Mouse (Mus musculus) frontal cortex, postnatal 25 days (tissue): Measurements from ENCODE around the gene Ccdc115.
"Not testable (repeated sequence)": the region's sequence is repeated elsewhere in the genome, so short reads cannot be mapped to it uniquely, and the experiment has no call there.

Experiments
- DNase-seq, 2 experiments: peaks; one replicate each; pipeline ENCODE4 v3.0.0; 2022; ENCODE audit warnings: low spot score in 2 of 2

Ccdc115 gene

DNA sequence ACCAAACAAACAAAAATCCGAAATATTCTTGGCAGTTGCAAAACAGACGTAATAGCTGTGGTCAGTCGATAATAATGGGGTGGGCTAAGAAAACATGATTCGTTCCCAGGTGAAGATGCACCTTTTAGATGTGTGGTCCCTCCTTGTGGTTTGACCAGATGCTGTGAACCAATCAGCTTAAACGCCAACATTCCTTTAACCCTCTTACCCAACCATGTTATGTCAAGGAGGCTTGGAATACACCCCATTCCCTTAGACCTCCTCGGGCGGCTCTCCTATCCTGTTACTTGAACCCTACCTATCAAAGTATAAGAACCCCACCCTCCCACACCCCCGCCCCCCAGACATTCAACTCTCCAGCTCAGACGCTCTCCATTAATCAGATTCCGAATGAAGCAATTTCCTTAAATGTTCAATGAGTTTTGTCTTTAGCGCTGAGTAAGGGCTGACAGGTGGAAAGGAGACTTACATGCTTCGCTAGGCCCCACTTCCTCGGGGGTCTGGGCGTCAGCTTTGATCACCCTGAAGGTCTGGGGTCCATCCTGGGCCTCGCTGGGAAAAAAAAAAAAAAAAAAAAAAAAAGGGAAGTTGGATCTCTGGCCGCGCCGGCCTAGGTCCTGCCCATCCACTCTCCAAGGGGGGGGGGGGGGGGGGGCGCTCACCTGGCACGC lies 956 bp downstream of the Ccdc115 start:
- DNase-seq: no peak

DNA sequence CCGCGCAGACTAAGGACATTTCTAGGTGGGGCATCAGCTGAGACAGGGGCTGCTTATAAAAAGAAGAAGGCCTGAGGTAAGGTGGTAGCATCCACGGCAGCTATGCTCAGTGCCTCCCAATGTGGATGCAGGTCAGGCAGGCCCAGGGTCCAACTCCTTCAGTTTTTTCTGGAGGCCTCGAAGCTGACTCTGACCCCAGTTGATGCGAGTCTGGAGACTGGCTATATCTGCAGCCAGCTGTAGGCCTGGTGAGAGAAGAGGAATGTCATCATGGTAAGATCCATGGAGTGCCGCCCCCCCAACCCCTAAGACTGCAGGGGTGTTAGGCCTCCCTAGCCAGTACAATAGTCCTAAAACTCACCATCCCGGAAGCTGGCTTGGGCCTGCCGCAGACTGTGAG lies 2.1 kb downstream of the Ccdc115 start:
- DNase-seq: not testable (repeated sequence)

DNA sequence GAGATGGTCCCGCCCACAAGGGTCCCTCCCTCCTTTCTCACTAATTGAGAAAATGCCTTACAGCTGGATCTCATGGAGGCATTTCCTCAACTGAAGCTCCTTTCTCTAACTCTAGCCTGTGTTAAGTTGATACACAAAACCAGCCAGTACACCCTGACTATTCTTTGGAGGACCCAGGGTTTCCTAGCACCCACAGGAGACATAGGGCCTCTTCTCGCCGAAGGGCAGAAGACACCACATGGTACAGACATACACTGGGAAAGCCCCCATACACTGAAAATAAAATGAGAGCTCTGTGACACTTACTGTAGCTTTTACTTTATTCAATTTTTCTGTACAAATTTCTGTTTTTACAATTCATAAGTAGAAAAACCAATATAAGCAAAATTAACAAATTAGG lies 3.1 kb downstream of the Ccdc115 start:
- DNase-seq: no peak

DNA sequence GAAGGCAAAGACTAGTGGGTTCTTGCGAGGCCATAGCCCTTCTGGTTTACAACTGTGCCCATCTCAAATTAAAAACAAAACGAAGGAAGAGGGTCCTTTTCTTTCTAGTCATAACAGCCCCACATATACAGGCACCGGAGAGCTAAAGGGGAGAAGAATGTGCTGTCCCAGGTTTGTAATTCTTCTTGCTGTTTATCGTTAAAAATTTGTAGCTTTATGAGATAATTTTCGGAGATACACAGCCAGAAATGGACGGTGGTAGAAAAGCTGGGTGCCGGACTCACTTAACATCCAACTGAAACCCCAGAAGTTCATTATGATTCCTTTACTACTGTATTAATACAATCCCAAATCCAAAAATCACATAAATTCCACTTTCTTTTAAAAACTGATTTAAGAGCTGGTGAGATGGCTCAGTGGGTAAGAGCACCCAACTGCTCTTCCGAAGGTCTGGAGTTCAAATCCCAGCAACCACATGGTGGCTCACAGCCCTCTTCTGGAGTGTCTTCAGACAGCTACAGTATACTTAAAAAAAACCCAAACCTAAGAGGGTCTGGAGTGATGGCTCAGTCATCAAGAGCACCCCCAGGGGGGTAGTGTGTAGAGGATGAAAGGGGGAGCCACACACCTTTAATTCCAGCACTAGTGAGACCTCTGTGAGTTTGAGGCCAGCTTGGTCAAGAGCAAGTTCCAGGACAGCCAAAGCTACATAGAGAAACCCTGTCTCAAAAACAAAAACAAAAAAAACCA lies 3.9 kb downstream of the Ccdc115 start:
- DNase-seq: no peak

DNA sequence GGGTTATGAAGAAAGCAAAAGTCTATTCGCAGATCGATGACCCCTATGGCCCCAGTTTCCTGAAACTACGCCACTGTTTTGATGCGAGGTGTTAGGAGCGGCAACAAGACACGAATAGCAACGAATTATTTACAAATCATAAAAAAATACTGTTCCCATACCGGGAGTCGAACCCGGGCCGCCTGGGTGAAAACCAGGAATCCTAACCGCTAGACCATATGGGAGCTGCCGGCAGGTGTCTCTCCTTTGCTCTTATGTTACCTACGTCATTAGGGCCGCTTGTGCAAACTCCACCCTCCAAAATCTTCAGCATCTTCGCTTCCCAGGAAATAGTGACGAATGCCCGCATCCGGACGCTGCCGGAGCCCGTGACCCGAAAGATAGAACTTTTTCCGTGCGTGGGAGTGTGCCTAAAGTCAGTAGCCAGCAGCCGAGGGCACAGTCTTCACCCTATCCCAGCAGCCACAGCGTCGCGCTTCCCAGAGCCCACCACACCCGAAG lies 4.8 kb downstream of the Ccdc115 start:
- peak; percentile 92 to 95 for DNase-seq

DNA sequence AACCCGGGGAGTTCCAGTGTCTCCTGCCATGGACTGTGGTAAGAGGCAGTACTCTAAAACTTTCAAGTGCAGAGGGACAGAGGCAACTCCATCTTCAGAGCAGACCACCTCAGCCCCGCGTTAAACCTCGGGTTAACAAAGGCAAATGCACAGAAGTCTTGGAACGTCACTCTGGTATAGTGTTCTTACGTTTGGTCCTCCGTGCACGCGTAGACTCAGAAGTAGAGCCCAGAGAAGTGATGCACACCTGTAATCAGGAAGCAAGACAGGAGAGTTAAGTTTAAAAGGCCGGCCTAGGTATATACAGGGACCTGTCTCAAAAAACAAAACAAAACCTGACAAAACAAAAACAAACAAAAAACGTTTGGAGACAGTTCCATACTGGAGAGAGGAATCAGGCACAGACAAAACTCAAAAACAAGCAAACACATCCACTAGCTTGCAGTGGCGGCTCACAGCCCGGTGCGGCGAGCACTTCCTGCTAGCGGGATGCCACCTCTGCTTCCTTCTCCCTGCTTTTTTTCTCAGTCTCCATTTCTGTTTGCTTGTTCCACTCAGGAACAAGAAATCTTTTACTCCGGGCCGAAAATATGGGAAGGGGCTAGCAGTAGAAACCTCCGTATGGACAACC lies 5.5 kb downstream of the Ccdc115 start:
- no peak for DNase-seq

DNA sequence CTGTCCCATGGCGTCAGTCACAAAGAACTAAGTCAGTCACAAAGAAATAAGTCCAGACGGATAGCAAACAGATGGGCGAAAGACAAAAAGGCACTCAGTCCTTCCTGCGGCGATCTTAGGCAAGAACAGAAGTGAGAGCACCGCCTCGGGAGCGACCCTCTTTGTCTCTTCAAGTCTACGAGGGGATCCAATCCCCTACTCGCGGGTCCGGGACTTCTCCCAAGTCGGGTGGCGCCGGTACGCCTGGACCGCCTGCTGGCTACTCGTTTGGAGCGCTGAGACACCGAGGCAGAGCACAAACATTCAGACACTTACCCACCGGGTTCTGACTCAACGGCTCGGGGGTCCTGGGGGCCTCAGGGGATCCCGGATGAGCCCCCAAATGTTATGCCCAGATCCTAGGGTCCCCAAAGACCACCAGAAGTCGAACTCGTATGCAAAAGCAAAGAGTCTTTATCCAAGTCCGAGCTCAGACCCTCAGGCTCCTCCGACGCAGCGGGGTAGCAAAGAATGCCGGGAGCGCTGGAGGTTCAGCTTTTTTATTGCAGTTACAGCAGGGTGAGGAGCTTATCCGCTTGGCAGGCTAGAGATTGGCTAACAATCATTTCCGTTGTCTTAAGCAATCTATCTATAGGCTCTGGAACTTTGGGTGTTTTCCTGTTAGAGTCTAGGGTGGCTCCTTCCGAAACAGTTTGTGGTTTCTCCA lies 6.5 kb downstream of the Ccdc115 start:
- DNase-seq: peak in 1 of 2 experiments; percentile 32

DNA sequence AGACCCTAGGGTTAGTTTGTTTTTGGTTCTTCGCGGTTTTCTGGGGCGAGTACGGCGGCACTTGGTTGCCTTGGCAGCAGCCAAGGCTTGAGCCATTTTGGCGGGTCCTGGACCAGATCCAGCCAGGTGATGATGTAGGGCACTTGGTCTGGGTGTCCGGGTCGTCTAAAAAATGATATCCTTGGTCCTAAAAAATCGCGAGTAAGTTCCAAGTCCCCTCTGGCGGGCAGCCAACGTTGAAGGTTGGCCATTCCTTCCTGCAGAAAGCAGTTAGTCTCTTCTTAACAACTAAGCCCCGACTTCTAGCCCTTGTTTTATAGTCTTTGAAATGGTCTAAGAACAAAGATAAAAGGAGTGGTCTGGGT lies 7.1 kb downstream of the Ccdc115 start:
- DNase-seq: no peak

DNA sequence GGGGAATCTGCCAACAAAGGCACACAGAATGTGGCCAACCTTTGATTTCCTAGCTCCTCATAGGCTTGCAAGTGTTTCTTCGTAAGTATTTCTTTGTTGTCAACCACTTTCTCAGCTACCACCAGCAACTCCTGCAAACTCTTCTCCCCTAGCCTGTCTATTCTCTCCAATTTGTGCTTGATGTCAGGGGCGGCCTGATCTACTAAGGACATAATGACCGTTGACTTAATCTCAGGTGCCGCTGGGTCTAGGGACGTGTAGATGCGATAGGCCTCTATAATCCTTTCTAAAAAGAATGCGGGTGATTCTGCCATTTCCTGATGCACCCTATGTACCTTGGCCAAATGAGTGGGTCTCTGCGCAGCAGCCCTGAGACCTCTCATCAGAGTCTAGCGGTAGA lies 8.0 kb downstream of the Ccdc115 start:
- no peak for DNase-seq

DNA sequence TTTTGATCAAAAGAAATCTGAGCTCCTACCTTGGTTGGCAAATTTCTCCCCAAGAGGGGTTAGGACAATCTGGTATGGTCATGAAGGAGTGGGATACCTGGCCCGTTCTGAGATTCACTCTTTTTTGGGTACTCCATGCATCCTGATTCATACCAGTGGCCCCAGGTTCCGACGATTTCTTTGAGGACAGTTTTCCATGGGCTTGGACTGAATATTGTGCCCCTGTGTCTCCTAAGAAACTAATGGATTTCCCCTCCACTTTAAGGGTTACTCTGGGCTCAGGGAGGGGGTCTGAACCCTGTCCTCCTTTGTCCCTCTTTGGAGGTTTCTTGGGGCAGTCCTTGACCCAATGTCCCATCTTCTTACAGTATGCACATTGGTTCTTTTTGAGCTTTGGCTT lies 8.5 kb downstream of the Ccdc115 start:
- no peak for DNase-seq

DNA sequence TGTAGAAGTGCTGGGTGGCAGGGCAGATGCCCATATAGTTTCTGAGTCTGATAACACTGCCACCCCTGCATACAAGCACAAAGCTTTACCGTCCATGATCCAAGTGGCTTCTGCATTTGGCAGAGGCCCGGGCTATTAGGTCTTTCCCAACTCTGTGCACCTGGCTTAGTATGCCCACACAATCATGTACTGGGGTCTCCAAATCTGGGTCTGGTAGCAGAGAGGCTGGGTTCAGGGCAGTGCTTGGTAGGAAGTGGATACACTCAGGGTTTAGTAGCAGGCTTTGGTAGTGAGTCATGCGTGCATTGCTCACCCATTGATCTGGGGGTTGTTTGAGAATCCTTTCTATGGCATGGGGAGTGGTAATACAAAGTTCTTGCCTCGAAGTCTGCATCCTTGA lies 10.2 kb downstream of the Ccdc115 start:
- DNase-seq: no peak

DNA sequence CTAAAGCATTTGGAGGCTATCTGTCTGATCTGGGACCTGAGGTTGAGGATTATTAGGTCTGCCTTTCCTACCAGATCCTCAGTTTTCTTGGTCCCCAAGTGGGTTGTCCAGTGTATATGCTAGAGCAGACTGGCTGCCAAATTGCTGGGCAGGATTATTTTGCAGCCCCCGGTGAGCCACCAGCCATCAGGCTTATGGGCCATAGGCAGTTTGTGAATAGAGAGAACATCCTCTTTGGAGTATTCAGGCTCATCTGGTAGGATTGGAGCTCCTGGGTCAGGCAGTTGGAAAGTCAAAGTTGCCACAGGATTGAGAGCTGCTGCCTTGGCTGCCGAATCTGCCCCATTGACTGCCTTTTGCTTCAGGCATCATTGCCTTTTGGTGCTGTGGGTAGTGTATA lies 11.0 kb downstream of the Ccdc115 start:
- no peak for DNase-seq

DNA sequence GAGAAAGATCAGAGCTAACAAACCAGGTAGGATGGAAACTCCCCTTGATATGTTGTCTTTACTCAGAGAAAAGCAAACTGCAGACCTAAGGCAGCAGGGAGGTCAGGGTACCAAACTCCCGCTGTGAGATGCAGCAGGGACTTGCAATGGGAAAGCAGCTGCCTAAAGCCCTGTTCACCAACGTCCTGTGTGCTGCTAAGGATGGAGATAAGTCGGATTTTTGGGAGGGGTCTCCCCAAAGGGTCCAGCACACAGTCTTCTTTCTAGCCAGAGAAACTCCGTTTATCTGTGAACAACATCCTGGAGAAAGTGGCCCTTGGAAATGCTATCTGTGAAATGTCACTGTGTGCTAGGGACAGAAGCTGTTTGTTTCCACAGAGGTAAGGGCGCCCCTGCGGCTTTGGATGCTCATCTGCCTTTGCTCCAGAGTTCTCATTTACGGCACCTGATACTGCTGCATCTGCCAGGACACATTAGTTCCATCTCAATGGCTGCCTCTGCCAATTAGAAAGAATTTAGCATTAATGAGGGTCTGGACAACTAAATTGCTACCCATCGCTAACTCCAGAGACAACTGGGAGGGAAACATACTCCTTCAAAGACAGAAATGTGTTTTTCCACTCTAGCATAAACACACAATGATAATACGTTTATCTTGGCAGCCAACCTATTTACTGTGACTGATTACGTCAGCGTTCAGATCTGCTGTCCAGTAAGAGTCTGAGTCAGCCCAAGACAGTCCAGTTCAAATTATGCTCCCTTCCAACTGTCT lies 40.1 kb downstream of the Ccdc115 start:
- DNase-seq: no peak

DNA sequence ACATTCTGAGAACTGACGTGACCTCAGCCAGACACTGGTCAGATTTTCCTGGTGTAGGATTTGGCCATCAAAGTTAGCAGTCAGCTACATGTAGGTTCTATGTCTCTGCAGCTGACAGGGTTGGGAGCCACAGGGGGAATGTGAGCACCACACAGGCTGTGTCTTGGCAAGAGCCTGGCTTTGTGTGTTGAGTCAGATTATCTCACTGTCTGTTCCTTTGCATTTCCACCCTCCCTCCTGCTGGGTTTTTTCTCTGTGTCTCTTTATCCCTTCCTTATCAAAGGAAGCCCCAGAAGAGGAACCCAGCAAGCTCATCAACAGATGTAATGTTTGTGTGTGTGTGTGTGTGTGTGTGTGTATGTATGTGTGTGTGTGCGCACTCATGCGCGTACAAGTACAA lies 43.2 kb downstream of the Ccdc115 start:
- no peak for DNase-seq

DNA sequence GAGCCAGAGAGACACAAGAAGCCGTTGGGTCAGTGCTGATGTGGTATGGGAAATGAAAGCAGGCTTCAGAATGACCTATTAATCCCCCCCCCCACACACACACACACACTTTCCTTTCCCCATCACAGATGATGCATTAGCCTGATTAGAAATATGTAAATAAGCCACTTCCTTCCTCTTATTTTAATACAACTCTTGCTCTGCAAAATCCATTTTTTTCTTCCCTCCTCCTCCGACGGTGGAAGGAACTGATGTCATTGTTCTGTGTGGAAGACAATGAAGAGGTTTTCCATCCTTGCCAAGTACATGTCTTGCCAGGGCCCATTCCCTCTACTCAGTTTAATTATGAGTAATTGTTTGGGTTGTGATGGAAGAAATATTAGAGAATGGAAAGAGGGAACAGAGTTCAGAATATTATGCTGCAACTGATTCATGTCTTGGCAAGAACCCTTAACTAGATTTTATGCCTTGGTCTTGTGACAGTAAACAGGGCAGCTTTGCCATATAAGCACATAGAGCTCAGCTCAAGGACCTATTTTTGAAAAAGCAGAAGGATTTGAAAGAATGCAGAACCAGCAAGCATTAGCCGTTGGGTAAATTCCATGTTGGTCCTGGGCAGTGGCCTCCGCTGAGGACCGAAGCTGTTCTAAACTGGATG lies 50.1 kb downstream of the Ccdc115 start:
- DNase-seq: no peak

DNA sequence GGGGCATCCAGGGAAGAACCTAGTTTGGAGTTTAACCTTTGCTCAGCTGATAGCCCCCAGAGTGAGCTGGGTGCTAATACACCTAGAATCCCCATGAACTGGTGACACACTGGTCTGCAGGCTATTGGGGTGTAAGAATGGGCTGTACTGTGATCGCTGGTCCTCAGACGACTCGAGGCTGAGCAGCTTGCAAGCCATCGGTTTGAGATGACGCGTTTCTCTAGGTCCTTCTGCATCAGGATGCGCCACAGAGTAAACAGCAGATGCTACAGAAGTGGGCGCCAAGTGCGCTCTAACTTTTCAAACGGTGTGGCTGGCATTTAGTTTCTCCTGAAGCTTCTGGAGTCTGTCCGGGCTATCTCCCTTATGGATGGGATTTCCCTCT lies 50.6 kb downstream of the Ccdc115 start:
- DNase-seq: no peak

DNA sequence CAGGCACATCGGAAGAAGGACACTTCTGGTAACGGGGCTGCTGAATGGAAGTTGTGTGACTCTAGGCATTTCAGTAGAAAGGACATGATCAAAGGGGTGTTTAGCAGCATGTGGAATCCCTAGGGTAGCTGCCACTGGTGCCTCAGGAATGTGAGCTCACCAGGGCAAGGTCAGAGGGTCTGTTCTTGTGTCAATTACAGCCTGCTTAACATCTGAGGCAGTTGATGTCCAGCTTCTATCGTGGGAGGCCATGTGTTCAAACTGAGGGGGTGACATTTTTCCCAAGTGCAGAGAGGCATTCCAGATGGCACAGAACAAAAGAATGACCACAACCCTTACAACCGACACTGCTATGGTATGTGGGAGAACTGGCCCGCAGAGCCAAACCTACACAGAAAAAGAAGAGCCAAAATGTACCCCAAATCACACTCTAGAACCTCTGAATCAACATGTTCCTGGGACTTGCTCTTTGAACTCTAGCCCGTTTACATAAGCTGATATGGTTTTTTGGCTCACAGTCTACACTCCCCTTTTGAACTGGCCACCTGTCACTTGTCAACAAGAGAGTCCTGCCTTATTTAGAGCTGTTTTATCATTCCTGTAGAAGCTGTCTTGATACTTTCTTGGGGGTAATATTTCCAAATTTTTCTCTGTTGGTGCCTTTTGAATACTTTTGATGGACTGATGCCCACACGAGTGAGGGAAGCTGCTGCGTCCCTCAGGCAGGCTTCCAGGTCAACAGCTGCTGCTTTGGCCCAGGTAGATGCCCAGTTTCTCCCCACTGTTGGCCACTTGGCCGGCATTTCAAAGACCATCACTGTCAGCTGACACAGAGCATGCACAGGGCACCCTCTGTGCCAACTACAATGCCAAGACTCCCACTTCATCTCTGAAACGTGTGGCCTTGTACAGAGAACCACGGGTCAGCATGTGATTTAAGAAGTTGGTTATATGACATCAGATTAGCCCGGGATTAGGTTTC lies 51.8 kb downstream of the Ccdc115 start:
- DNase-seq: no peak
